Mouse (Mus musculus): ENCODE data around the gene Amd1. TPM values are rescaled to one million over a fixed set of nuclear protein-coding genes. Genes with fewer than 3 reads are reported as not detected.

The Amd1 gene
- polyA plus RNA-seq, 1 experiment from 2014 or later: 82.2 TPM

DNA sequence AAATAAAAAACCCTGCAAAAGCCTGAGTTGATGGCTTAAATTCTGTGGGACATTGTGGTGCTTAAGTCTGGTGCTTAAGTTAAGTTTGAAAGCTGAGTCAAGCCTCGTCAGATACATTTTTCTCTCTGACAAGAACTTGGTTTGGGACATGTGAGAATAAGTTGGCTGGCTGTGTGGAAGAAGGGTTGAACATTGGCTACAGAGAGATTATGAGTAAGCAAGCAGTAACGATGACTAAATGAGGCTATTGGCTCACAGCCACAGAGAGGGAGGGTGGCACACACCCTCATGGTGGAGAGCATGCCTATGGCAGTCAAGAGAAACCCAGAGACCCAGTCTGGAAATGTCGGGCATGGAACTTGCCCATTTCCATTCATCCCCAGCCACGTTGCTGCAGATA lies 38.3 kb downstream of the Amd1 start:
- Histone ChIP-seq H3K4me3 (ENCODE audit: low read depth, low read length) (no peak overlapping the region), H3K4me2 (replicated peaks; ENCODE audit: low read depth, low read length) (no peak overlapping the region), H3K27me3 (ENCODE audit: control insufficient read depth, insufficient read depth, low read length) (no peaks in the 10 kb centered on the region), H3K9me3 (ENCODE audit: control insufficient read depth, low read length) (no peaks in the 10 kb centered on the region), H3K36me3 (ENCODE audit: control insufficient read depth, insufficient read depth, low read length) (no peaks in the 10 kb centered on the region), H3K27ac (ENCODE audit: low read depth, low read length) (no peak overlapping the region), H3K4me1 (replicated peaks; ENCODE audit: control insufficient read depth, insufficient read depth, low read length) (no peaks in the 10 kb centered on the region), H3K9ac (ENCODE audit: low read depth, low read length) (no peak overlapping the region)
- 91% methylated on average over 4 of the region's 4 CpGs for WGBS
- DNase-seq (ENCODE audit: low spot score) (no peak), ATAC-seq (ENCODE audit: low FRiP score) (no peak)

GRCm38 (mm10) chr10:40262200-40262599 lies 39.8 kb downstream of the Amd1 start:
- DNase-seq (ENCODE audit: low spot score): no peak
- whole genome bisulfite sequencing: 93% methylated on average over 6 of the region's 6 CpGs
- no peak overlapping the region for H3K27ac ChIP-seq (ENCODE audit: low read depth, low read length)

GRCm38 (mm10) chr10:40260305-40260704 lies 41.7 kb downstream of the Amd1 start:
- Histone ChIP-seq H3K27ac (ENCODE audit: low read depth, low read length) (no peak overlapping the region), H3K4me1 (replicated peaks; ENCODE audit: control insufficient read depth, insufficient read depth, low read length) (no peaks in the 10 kb centered on the region), H3K4me3 (ENCODE audit: low read depth, low read length) (no peak overlapping the region), H3K9me3 (ENCODE audit: control insufficient read depth, low read length) (no peaks in the 10 kb centered on the region), H3K4me2 (replicated peaks; ENCODE audit: low read depth, low read length) (no peak overlapping the region), H3K9ac (ENCODE audit: low read depth, low read length) (no peak overlapping the region), H3K27me3 (ENCODE audit: control insufficient read depth, insufficient read depth, low read length) (no peaks in the 10 kb centered on the region), H3K36me3 (ENCODE audit: control insufficient read depth, insufficient read depth, low read length) (no peaks in the 10 kb centered on the region)
- DNase-seq (ENCODE audit: low spot score) (no peak), ATAC-seq (ENCODE audit: low FRiP score) (no peak)
- WGBS: 51% methylated on average over 5 of the region's 5 CpGs

More at GRCm38 (mm10) chr10:40262200-40262599, 39.8 kb downstream of the Amd1 start:
- Histone ChIP-seq H3K4me2 (replicated peaks; ENCODE audit: low read depth, low read length) (no peak overlapping the region), H3K27me3 (ENCODE audit: control insufficient read depth, insufficient read depth, low read length) (no peaks in the 10 kb centered on the region), H3K36me3 (ENCODE audit: control insufficient read depth, insufficient read depth, low read length) (no peaks in the 10 kb centered on the region), H3K9ac (ENCODE audit: low read depth, low read length) (no peak overlapping the region), H3K9me3 (ENCODE audit: control insufficient read depth, low read length) (no peaks in the 10 kb centered on the region), H3K4me3 (ENCODE audit: low read depth, low read length) (no peak overlapping the region), H3K4me1 (replicated peaks; ENCODE audit: control insufficient read depth, insufficient read depth, low read length) (no peaks in the 10 kb centered on the region)
- no peak for ATAC-seq (ENCODE audit: low FRiP score)

- H3K36me3 ChIP-seq (ENCODE audit: control insufficient read depth, insufficient read depth, low read length): no peaks in the 10 kb centered on the region
- no peaks in the 10 kb centered on the region for H3K27me3 ChIP-seq (ENCODE audit: control insufficient read depth, insufficient read depth, low read length)
- no peaks in the 10 kb centered on the region for H3K4me1 ChIP-seq (replicated peaks; ENCODE audit: control insufficient read depth, insufficient read depth, low read length)
- no peak overlapping the region for H3K4me2 ChIP-seq (replicated peaks; ENCODE audit: low read depth, low read length)
- no peak overlapping the region for H3K9ac ChIP-seq (ENCODE audit: low read depth, low read length)
- no peak overlapping the region for H3K27ac ChIP-seq (ENCODE audit: low read depth, low read length)
- DNase-seq (ENCODE audit: low spot score) (no peak), ATAC-seq (ENCODE audit: low FRiP score) (no peak)
- no peaks in the 10 kb centered on the region for H3K9me3 ChIP-seq (ENCODE audit: control insufficient read depth, low read length)
- H3K4me3 ChIP-seq (ENCODE audit: low read depth, low read length): no peak overlapping the region
- 14% methylated on average over 8 of the region's 8 CpGs for WGBS
Observed at GRCm38 (mm10) chr10:40259542-40259941, 42.4 kb downstream of the Amd1 start.

DNA sequence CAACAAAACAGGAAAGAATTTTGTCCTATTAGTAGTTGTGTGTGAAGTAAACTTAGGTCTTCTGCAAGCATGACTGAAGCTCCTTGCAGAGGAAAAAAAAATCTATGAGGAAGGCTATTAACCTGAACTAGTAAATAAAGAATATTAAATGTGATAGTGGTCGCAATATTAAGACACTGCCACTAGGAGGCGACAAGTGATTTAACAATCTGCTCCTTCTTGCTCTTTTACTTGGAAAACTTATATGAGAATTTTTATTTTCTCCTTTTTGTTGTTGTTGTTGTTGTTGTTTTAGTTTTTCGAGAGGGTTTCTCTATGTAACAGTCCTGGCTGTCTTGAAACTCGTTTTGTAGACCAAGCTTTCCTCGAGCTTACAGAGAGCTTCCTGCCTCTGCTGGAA lies 43.0 kb downstream of the Amd1 start:
- H3K9ac ChIP-seq (ENCODE audit: low read depth, low read length): no peak overlapping the region
- peak; percentile 68 for DNase-seq (ENCODE audit: low spot score)
- H3K27ac ChIP-seq (ENCODE audit: low read depth, low read length): peak overlapping the region; percentile 78
- ATAC-seq (ENCODE audit: low FRiP score): no peak
- WGBS: 9% methylated on average over 5 of the region's 5 CpGs
- no peaks in the 10 kb centered on the region for H3K36me3 ChIP-seq (ENCODE audit: control insufficient read depth, insufficient read depth, low read length)
- no peaks in the 10 kb centered on the region for H3K4me1 ChIP-seq (replicated peaks; ENCODE audit: control insufficient read depth, insufficient read depth, low read length)
- no peaks in the 10 kb centered on the region for H3K9me3 ChIP-seq (ENCODE audit: control insufficient read depth, low read length)
- no peak overlapping the region for H3K4me3 ChIP-seq (ENCODE audit: low read depth, low read length)
- H3K27me3 ChIP-seq (ENCODE audit: control insufficient read depth, insufficient read depth, low read length): no peaks in the 10 kb centered on the region
- peak overlapping the region; percentile 42; the same call in 1 of the 2 replicates for H3K4me2 ChIP-seq (replicated peaks; ENCODE audit: low read depth, low read length)

DNA sequence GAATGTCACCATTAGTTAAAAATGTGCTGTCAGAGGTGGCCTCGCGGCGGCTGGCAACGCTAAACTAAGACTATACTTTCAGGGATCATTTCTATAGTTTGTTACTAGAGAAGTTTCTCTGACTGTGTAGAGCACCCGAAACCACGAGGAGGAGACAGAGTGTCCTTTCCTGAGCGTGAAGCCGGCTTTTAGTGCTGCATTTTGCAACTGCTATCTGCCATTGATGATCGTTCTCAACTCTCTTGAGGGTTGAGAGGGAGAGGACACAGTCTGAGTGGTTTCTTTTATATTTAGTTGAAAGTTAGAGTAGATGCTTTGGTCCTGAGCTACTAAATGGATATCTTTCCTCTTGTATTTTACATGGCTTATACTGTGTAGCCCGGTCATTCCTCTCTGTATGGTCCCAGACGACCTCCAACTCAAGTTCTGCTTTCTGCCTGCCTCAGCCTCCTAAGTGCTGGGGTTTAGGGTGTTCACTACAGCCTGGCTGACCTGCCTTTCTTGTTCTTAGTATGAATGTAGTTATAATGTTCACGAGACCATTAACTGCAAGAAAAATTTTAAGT lies 43.5 kb downstream of the Amd1 start:
- Histone ChIP-seq H3K36me3 (ENCODE audit: control insufficient read depth, insufficient read depth, low read length) (no peaks in the 10 kb centered on the region), H3K9ac (ENCODE audit: low read depth, low read length) (peak overlapping the region; percentile 45; the same call in 1 of the 2 replicates), H3K27me3 (ENCODE audit: control insufficient read depth, insufficient read depth, low read length) (no peaks in the 10 kb centered on the region), H3K4me3 (ENCODE audit: low read depth, low read length) (peak overlapping the region; percentile 58), H3K4me2 (replicated peaks; ENCODE audit: low read depth, low read length) (peak overlapping the region; percentile 42), H3K27ac (ENCODE audit: low read depth, low read length) (peak overlapping the region; percentile 78), H3K9me3 (ENCODE audit: control insufficient read depth, low read length) (no peaks in the 10 kb centered on the region), H3K4me1 (replicated peaks; ENCODE audit: control insufficient read depth, insufficient read depth, low read length) (no peaks in the 10 kb centered on the region)
- 1% methylated on average over 12 of the region's 12 CpGs for WGBS
- peak; percentile 81 for ATAC-seq (ENCODE audit: low FRiP score)
- peak; percentile 85 for DNase-seq (ENCODE audit: low spot score)

DNA sequence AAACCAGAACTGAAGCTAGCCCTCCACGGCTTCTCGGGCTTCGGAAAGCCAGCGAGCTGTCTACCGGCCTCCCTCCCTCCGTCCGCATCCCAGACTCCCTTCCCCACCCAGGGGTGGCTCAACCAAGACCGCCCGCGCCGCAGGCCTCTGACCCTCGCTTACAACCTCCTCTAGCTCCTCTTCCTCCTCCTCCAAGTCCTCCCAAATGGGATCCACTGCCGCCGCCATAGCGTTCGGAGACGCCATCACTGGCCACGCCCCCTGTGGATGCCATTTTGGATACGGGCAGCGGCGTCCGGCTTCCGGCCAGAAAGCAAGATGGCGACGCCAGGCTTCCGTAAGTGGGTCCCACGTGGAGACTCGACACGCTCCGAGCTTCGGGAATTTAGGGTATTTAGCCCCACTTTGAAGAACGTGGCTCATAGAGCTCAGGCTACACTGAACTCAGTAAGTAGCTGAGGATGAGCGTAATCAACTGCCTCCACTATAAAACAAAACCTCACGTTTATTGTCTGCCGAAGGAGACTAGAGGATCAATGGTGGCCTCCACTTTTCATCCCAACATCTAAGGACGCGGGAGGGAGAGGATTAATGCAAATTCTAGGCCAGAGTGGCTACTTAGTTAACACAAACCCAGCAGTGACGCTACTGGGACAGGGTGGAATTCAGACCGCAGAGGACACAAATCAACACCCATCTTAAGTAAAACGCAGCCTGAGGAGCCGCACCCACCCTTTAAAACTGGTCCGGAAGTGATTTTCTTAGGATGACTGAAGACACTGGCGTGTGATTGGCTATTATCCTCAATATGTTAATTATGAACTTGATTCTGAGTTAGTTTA lies 44.4 kb downstream of the Amd1 start, which contains the start of gene Gtf3c6:
Gene Gtf3c6 (minus strand): TSS at position 695 of the 842 bp plus-strand sequence.
- peak within 1 kb of the TSS; percentile 85 for H3K9ac ChIP-seq (ENCODE audit: low read depth, low read length)
- ATAC-seq (ENCODE audit: low FRiP score) (peak; percentile 76), DNase-seq (ENCODE audit: low spot score) (peak; percentile 96)
- peak within 1 kb of the TSS; percentile 42 for H3K4me2 ChIP-seq (replicated peaks; ENCODE audit: low read depth, low read length)
- H3K36me3 ChIP-seq (ENCODE audit: control insufficient read depth, insufficient read depth, low read length): no peaks in the 10 kb centered on the region
- no peaks in the 10 kb centered on the region for H3K4me1 ChIP-seq (replicated peaks; ENCODE audit: control insufficient read depth, insufficient read depth, low read length)
- no peaks in the 10 kb centered on the region for H3K9me3 ChIP-seq (ENCODE audit: control insufficient read depth, low read length)
- under 1% methylated on average over 43 of the region's 43 CpGs for WGBS
- no peaks in the 10 kb centered on the region for H3K27me3 ChIP-seq (ENCODE audit: control insufficient read depth, insufficient read depth, low read length)
- peak within 1 kb of the TSS; percentile 58 for H3K4me3 ChIP-seq (ENCODE audit: low read depth, low read length)
- peak within 1 kb of the TSS; percentile 78 for H3K27ac ChIP-seq (ENCODE audit: low read depth, low read length)

GRCm38 (mm10) chr10:40256716-40257115 lies 45.3 kb downstream of the Amd1 start:
- no peaks in the 10 kb centered on the region for H3K27me3 ChIP-seq (ENCODE audit: control insufficient read depth, insufficient read depth, low read length)
- ATAC-seq (ENCODE audit: low FRiP score) (peak; percentile 75), DNase-seq (ENCODE audit: low spot score) (peak; percentile 77)
- 5% methylated on average over 5 of the region's 5 CpGs for WGBS
- H3K27ac ChIP-seq (ENCODE audit: low read depth, low read length): peak overlapping the region; percentile 78; the same call in 1 of the 2 replicates
- H3K4me2 ChIP-seq (replicated peaks; ENCODE audit: low read depth, low read length): peak overlapping the region; percentile 42
- H3K4me3 ChIP-seq (ENCODE audit: low read depth, low read length): peak overlapping the region; percentile 58
- no peaks in the 10 kb centered on the region for H3K4me1 ChIP-seq (replicated peaks; ENCODE audit: control insufficient read depth, insufficient read depth, low read length)
- no peaks in the 10 kb centered on the region for H3K36me3 ChIP-seq (ENCODE audit: control insufficient read depth, insufficient read depth, low read length)
- H3K9me3 ChIP-seq (ENCODE audit: control insufficient read depth, low read length): no peaks in the 10 kb centered on the region
- H3K9ac ChIP-seq (ENCODE audit: low read depth, low read length): peak overlapping the region; percentile 85

All from hindbrain, embryonic 11.5 days (tissue).